Mouse (Mus musculus): ENCODE measurements around the gene Atp5d.

GRCm38 (mm10) chr10:80131316-80131951 is 7.0 kb upstream of the Atp5d start:
- no peak for TF ChIP-seq CTCF (conservative IDR thresholded peaks at IDR 0.05; ENCODE audit: low read length)
- no peak for TF ChIP-seq NANOG (IDR thresholded peaks at IDR 0.05; ENCODE audit: borderline replicate concordance, low read length)

Measured in E14TG2a.4 (cell line).